Mouse (Mus musculus) intestine, embryonic 15.5 days (tissue): Measurements from ENCODE around the gene Slc6a4. TPM values are rescaled to one million over a fixed set of nuclear protein-coding genes. Genes with fewer than 3 reads are reported as not detected.

Experiments used
- ATAC-seq: fragments of 200-750 bp; cut with Nextera tagmentation; 2 replicates; pipeline ENCODE4 v1.8.0; 2017; ENCODE audit warnings: moderate TSS enrichment, moderate library complexity
- H3K27ac ChIP-seq: fragments of 300-500 bp; sonication (generic); 2 replicates; pipeline ENCODE4 v1.5.1; 2015; ENCODE audit warnings: mild to moderate bottlenecking, inconsistent platforms
- H3K27me3 ChIP-seq: fragments of 300-500 bp; sonication (generic); replicated peaks from 2 replicates; pipeline ENCODE4 v1.6.1; 2015; ENCODE audit warnings: inconsistent platforms
- H3K36me3 ChIP-seq: fragments of 300-500 bp; sonication (generic); 2 replicates; pipeline ENCODE4 v1.6.1; 2015; ENCODE audit warnings: inconsistent platforms
- H3K4me1 ChIP-seq: fragments of 300-500 bp; sonication (generic); replicated peaks from 2 replicates; pipeline ENCODE4 v1.6.1; 2015; ENCODE audit warnings: inconsistent platforms
- H3K4me2 ChIP-seq: fragments of 300-500 bp; sonication (generic); replicated peaks from 2 replicates; pipeline ENCODE4 v1.6.1; 2015; ENCODE audit warnings: mild to moderate bottlenecking, inconsistent platforms
- H3K4me3 ChIP-seq: fragments of 300-500 bp; sonication (generic); replicated peaks from 2 replicates; pipeline ENCODE4 v1.5.1; 2015; ENCODE audit warnings: inconsistent platforms
- H3K9ac ChIP-seq: fragments of 300-500 bp; sonication (generic); 2 replicates; pipeline ENCODE4 v1.6.1; 2015; ENCODE audit warnings: inconsistent platforms
- H3K9me3 ChIP-seq: fragments of 300-500 bp; sonication (generic); 2 replicates; pipeline ENCODE4 v1.6.1; 2016; ENCODE audit warnings: inconsistent platforms
- WGBS: fragments of 180-500 bp; shearing (Covaris S2); methylation state at CpG from one replicate; pipeline ENCODE4 v1.1.7; 2015; 5-methylcytosine and 5-hydroxymethylcytosine counted together
- polyA plus RNA-seq: library from polyadenylated mRNA; unstranded; fragments of >200 nt; fragmentation: Nextera tagmentation; extraction: Ambion mirVana; gene quantifications from 2 replicates; pipeline ENCODE4 v1.2.1, GENCODE M21; 2015

The Slc6a4 gene
- polyA plus RNA-seq, 1 experiment from 2014 or later, result 17.4 TPM

GRCm38 (mm10) chr11:76997305-76997704 is 1.1 kb upstream of the Slc6a4 start:
- ATAC-seq, result peak; percentile 79
- H3K4me3 ChIP-seq, result peak overlapping the region; percentile 45
- no peak overlapping the region for H3K9ac ChIP-seq
- H3K27me3 ChIP-seq, result peaks cover 37% of the 10 kb centered on the region
- H3K4me1 ChIP-seq, result peaks cover 12% of the 10 kb centered on the region
- no peaks in the 10 kb centered on the region for H3K9me3 ChIP-seq
- WGBS, result under 1% methylated on average over 21 of the region's 21 CpGs
- peak overlapping the region; percentile 89 for H3K4me2 ChIP-seq
- H3K27ac ChIP-seq, result no peak overlapping the region
- H3K36me3 ChIP-seq, result no peaks in the 10 kb centered on the region

- Histone ChIP-seq H3K4me2 (peak overlapping the region; percentile 89), H3K27ac (no peak overlapping the region), H3K27me3 (peaks cover 37% of the 10 kb centered on the region), H3K4me3 (peak overlapping the region; percentile 45), H3K36me3 (no peaks in the 10 kb centered on the region), H3K4me1 (peaks cover 20% of the 10 kb centered on the region), H3K9ac (peak overlapping the region; percentile 34; the same call in 1 of the 2 replicates), H3K9me3 (no peaks in the 10 kb centered on the region)
- whole genome bisulfite sequencing, result 12% methylated on average over 24 of the region's 24 CpGs
- no peak for ATAC-seq
Measured at GRCm38 (mm10) chr11:76998705-76999226, 363 bp downstream of the Slc6a4 start.

GRCm38 (mm10) chr11:77000741-77001140 is 2.3 kb downstream of the Slc6a4 start:
- Histone ChIP-seq H3K4me2 (no peak overlapping the region), H3K4me1 (peaks cover 20% of the 10 kb centered on the region), H3K9ac (no peak overlapping the region), H3K36me3 (no peaks in the 10 kb centered on the region), H3K27me3 (peaks cover 33% of the 10 kb centered on the region), H3K4me3 (no peak overlapping the region), H3K27ac (no peak overlapping the region), H3K9me3 (no peaks in the 10 kb centered on the region)
- no peak for ATAC-seq
- WGBS, result 61% methylated on average over 5 of the region's 5 CpGs

- WGBS, result 47% methylated on average over 1 of the region's 1 CpGs
- peak; percentile 4; the same call in 1 of the 2 replicates for ATAC-seq
- Histone ChIP-seq H3K9me3 (no peaks in the 10 kb centered on the region), H3K4me3 (no peak overlapping the region), H3K27me3 (peaks cover 18% of the 10 kb centered on the region), H3K36me3 (no peaks in the 10 kb centered on the region), H3K4me1 (peaks cover 20% of the 10 kb centered on the region), H3K9ac (no peak overlapping the region), H3K27ac (no peak overlapping the region), H3K4me2 (no peak overlapping the region)
Measured at GRCm38 (mm10) chr11:77002361-77002760, 4.0 kb downstream of the Slc6a4 start.

GRCm38 (mm10) chr11:77005881-77006280 is 7.5 kb downstream of the Slc6a4 start:
- peaks cover 14% of the 10 kb centered on the region; the same call in 1 of the 2 replicates for H3K4me1 ChIP-seq
- H3K36me3 ChIP-seq, result no peaks in the 10 kb centered on the region
- 39% methylated on average over 4 of the region's 4 CpGs for WGBS
- H3K4me2 ChIP-seq, result no peak overlapping the region
- no peaks in the 10 kb centered on the region for H3K27me3 ChIP-seq
- H3K9ac ChIP-seq, result no peak overlapping the region
- no peak overlapping the region for H3K4me3 ChIP-seq
- H3K27ac ChIP-seq, result no peak overlapping the region
- no peak for ATAC-seq
- H3K9me3 ChIP-seq, result no peaks in the 10 kb centered on the region

- no peak for ATAC-seq
- no peak overlapping the region for H3K9ac ChIP-seq
- H3K9me3 ChIP-seq, result no peaks in the 10 kb centered on the region
Measured at GRCm38 (mm10) chr11:77006616-77007015, 8.2 kb downstream of the Slc6a4 start.

GRCm38 (mm10) chr11:77009069-77010025 is 10.9 kb downstream of the Slc6a4 start:
- Histone ChIP-seq H3K27ac (peak overlapping the region; percentile 78), H3K4me3 (peak overlapping the region; percentile 26), H3K4me2 (peak overlapping the region; percentile 55)

More at GRCm38 (mm10) chr11:77006616-77007015, 8.2 kb downstream of the Slc6a4 start:
- H3K27ac ChIP-seq, result no peak overlapping the region
- no peaks in the 10 kb centered on the region for H3K27me3 ChIP-seq
- H3K4me3 ChIP-seq, result no peak overlapping the region
- H3K4me1 ChIP-seq, result peaks cover 17% of the 10 kb centered on the region; the same call in 1 of the 2 replicates
- WGBS, result 47% methylated on average over 6 of the region's 6 CpGs
- no peak overlapping the region for H3K4me2 ChIP-seq
- no peaks in the 10 kb centered on the region for H3K36me3 ChIP-seq

GRCm38 (mm10) chr11:77010762-77011475 is 12.5 kb downstream of the Slc6a4 start:
- Histone ChIP-seq H3K4me2 (peak overlapping the region; percentile 55), H3K27ac (peak overlapping the region; percentile 60; the same call in 1 of the 2 replicates), H3K36me3 (no peaks in the 10 kb centered on the region), H3K9me3 (no peaks in the 10 kb centered on the region), H3K9ac (no peak overlapping the region), H3K4me3 (no peak overlapping the region), H3K27me3 (no peaks in the 10 kb centered on the region), H3K4me1 (0 out of 2 replicates have a peak, but pooled peaks cover 8% of the 10 kb centered on the region)
- WGBS, result 55% methylated on average over 10 of the region's 10 CpGs
- peak; percentile 67 for ATAC-seq

More at GRCm38 (mm10) chr11:77009069-77010025, 10.9 kb downstream of the Slc6a4 start:
- 46% methylated on average over 16 of the region's 16 CpGs for WGBS
- ATAC-seq, result peak; percentile 76
- Histone ChIP-seq H3K27me3 (no peaks in the 10 kb centered on the region), H3K4me1 (0 out of 2 replicates have a peak, but pooled peaks cover 8% of the 10 kb centered on the region), H3K9me3 (no peaks in the 10 kb centered on the region), H3K36me3 (no peaks in the 10 kb centered on the region), H3K9ac (peak overlapping the region; percentile 15; the same call in 1 of the 2 replicates)

- H3K4me1 ChIP-seq, result 0 out of 2 replicates have a peak, but pooled peaks cover 8% of the 10 kb centered on the region
- H3K9ac ChIP-seq, result no peak overlapping the region
- H3K27ac ChIP-seq, result no peak overlapping the region
- H3K27me3 ChIP-seq, result no peaks in the 10 kb centered on the region
- 76% methylated on average over 11 of the region's 11 CpGs for WGBS
- no peaks in the 10 kb centered on the region for H3K9me3 ChIP-seq
- H3K36me3 ChIP-seq, result no peaks in the 10 kb centered on the region
- H3K4me2 ChIP-seq, result no peak overlapping the region
- no peak overlapping the region for H3K4me3 ChIP-seq
- no peak for ATAC-seq
Measured at GRCm38 (mm10) chr11:77018046-77018445, 19.6 kb downstream of the Slc6a4 start.

GRCm38 (mm10) chr11:77019539-77019938 is 21.1 kb downstream of the Slc6a4 start:
- Histone ChIP-seq H3K9me3 (no peaks in the 10 kb centered on the region), H3K4me3 (no peak overlapping the region), H3K27ac (no peak overlapping the region), H3K27me3 (no peaks in the 10 kb centered on the region), H3K9ac (no peak overlapping the region), H3K36me3 (no peaks in the 10 kb centered on the region), H3K4me1 (0 out of 2 replicates have a peak, but pooled peaks cover 8% of the 10 kb centered on the region), H3K4me2 (no peak overlapping the region)
- ATAC-seq, result peak; percentile 76
- 37% methylated on average over 8 of the region's 8 CpGs for WGBS

GRCm38 (mm10) chr11:77021749-77022396 is 23.5 kb downstream of the Slc6a4 start:
- Histone ChIP-seq H3K9me3 (no peaks in the 10 kb centered on the region), H3K27ac (no peak overlapping the region), H3K27me3 (no peaks in the 10 kb centered on the region), H3K9ac (no peak overlapping the region), H3K4me3 (no peak overlapping the region), H3K36me3 (no peaks in the 10 kb centered on the region), H3K4me2 (no peak overlapping the region; the same call in 1 of the 2 replicates), H3K4me1 (0 out of 2 replicates have a peak, but pooled peaks cover 8% of the 10 kb centered on the region)
- ATAC-seq, result peak; percentile 82
- 57% methylated on average over 9 of the region's 9 CpGs for WGBS
